Mouse (Mus musculus): Measurements from ENCODE around the gene Lmbrd1. TPM values are rescaled to one million over a fixed set of nuclear protein-coding genes. Genes with fewer than 3 reads are reported as not detected.
"Not testable (repeated sequence)": the region's sequence is repeated elsewhere in the genome, so short reads cannot be mapped to it uniquely, and the experiment has no call there.

The Lmbrd1 gene
- 10 to 100 TPM; 76.6 to 77.3 TPM for total RNA-seq (2021)
- long read RNA-seq, experiment 1, full-length matches to known transcripts, result 76 of 97 reads
- long read RNA-seq, experiment 1, partial matches to known transcripts, result 9 of 97 reads
- long read RNA-seq, experiment 1, other reads (novel, unspliced or antisense), result 12 of 97 reads
- long read RNA-seq, experiment 2, full-length matches to known transcripts, result 20 of 28 reads
- long read RNA-seq, experiment 2, partial matches to known transcripts, result 2 of 28 reads
- long read RNA-seq, experiment 2, other reads (novel, unspliced or antisense), result 6 of 28 reads

- DNase-seq, result peak; percentile 96 to 97
These were observed at the start of gene Lmbrd1 for GRCm38 (mm10) chr1:24678205-24678917. Lmbrd1 (plus strand) TSS chr1:24678630.

DNA sequence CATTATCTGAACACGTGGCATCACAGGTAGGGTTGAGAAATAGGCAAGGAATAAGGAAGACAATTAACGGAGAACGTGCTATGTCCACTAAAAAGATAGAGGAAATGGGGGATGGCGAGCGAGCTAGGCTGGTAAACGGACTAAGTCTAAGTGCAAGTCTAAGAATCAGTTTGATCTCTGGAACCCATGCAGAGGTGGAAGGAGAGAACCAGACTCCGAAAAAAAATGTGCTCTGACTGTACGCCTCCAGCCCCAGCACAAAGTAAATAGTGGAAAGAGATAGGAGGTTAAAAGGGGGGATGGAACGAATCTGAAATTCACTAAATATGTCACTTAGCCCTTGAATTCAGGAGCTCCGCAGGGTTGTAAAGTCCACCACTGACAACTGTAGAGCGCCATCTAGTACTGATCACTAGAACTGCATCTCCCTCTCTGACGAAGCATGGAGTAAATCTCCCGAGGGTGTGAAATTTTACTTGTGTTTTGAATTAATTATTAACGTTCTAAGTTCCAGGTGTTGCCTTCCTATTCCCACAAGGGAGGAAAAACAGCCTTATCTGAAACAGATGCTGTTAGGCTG, 44.8 kb upstream of the Lmbrd1 start:
- no peak for DNase-seq

GRCm38 (mm10) chr1:24650100-24650499, 28.3 kb upstream of the Lmbrd1 start:
- DNase-seq, result no peak

DNA sequence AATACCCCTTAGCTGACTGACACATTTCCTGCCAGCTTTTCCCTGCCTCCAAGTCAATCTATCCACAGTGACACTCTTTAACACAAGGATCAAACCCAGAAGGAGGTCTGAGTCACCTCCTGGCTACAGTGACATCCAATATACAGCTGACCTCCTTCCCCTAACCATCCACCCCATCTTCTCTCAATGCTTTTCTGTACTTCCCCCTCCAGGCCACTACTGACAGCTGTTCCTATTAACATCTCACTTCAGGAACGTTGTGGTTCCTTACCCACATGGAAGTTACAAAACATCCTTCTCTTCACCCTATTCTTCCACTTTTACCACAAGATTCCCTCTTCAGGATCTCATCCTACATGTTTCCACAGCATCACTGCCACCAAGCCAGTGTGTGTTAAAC, 18.5 kb upstream of the Lmbrd1 start:
- no peak for DNase-seq

- not testable (repeated sequence) for DNase-seq
These were observed 17.8 kb upstream of the Lmbrd1 start for GRCm38 (mm10) chr1:24660662-24661061.

DNA sequence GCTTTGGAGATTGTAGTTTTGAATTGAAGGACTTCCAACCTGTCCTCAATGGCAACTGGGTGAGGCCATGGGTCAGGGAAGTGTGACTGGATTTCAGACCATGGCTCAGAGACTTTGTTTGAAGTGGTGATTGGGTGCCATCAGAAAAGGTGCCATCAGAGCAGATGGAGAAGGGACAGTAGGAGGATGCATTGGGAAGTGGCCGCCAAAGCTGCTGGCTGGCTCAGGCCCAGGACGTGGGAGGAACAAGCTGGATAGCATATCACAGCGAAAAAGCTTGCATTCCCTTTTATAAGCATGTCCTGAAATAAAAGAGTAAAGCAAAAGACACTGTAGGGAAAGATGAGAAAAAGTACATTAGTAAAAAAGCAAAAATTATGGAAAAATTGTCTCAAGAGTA, 16.9 kb upstream of the Lmbrd1 start:
- DNase-seq, result no peak

DNA sequence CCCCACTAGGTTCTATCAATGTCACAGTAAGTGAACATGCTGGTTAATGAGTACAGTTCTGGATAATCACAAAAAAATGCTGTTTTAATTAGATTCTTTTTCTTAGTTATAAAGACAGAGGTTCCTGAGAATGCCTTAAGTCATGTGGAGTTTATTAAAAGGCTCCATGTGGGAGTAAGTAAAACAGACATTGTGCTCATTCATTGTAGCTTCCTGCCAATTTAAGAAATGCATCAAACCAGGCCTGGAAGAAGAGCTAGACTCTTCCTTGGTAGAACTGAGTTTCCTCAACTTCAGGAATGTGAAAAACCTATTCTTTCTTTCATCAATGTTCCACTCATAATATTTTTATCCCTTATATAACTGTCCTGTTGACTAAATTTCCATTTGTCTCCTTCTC, 14.3 kb upstream of the Lmbrd1 start:
- no peak for DNase-seq

- DNase-seq, result no peak
These were observed 5.2 kb upstream of the Lmbrd1 start for GRCm38 (mm10) chr1:24673231-24673630.

DNA sequence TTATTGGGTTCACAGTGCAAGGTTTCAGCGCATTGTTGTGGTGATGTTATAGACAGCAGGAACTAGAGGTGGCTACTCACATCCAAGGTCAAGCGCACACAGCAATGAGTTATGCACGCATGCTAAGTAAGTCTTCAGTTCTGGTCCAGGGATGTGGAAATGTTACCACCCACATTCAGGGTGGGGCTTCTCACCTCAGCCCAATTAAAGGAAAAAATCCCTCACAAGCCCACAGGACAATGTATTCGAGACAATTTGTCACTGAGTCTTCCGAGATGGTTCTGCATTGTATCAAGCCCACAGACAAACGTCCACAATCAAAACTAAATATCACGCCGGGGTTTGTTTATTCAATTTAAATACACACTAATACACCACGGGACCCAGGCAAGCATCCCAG, 724 bp upstream of the Lmbrd1 start:
- DNase-seq, result peak in 1 of 2 experiments; percentile 3

GRCm38 (mm10) chr1:24679071-24679470, 641 bp downstream of the Lmbrd1 start:
- peak; percentile 16 for DNase-seq

DNA sequence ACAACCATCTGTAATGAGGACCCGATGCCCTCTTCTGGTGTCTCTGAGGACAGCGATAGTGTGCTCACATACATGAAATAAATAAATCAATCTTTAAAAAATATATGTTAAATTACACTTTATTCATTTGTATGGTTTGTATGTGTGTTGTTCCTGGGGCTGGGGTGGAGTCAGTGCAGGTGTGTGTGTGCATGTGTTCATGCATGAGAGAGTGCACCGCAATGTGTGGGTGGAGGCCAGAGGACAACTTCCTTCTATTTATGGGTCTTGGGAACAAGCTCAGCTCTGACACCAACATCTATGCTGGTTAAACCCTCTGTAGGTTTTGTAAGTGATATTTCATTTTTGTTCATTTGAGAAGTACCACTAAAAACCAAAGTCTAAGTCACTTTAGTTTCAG, 2.6 kb downstream of the Lmbrd1 start:
- DNase-seq, result no peak

DNA sequence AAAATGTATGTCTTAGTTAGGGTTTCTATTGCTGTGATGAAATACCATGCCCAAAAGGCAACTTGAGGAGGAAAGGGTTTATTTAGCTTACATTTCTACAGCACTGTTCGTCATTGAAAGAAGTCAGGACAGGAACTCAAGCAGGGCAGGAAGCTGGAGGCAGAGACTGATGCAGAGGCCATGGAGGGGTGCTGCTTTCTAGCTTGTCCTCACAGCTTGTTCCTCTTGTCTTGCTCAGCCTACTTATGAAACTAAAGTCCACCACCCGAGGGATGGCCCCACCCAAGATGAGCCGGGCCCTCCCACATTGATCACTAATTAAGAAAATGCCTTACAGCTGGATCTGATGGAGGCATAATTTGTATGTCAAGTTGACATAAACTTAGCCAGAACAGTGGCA, 3.5 kb downstream of the Lmbrd1 start:
- no peak for DNase-seq

GRCm38 (mm10) chr1:24683947-24684346, 5.5 kb downstream of the Lmbrd1 start:
- DNase-seq, result no peak

DNA sequence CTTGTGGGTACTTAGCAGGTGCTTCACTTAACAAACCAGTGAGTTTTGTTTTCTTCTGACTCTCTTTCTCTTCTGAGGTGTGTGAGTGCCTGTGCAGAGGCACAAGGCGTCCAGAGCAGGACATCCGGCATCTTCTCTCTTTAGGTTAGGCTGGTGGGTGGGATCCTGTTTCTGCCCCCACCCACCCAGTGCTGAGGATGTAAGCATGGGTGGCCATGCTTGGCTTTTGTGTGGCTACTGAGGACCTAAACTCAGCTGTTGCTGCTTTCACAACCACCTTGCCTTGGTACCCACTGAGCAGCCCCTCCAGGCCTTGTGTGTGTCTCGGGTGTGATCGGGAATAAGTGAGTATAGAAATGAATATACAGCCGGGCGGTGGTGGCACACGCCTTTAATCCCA, 7.2 kb downstream of the Lmbrd1 start:
- DNase-seq, result no peak

DNA sequence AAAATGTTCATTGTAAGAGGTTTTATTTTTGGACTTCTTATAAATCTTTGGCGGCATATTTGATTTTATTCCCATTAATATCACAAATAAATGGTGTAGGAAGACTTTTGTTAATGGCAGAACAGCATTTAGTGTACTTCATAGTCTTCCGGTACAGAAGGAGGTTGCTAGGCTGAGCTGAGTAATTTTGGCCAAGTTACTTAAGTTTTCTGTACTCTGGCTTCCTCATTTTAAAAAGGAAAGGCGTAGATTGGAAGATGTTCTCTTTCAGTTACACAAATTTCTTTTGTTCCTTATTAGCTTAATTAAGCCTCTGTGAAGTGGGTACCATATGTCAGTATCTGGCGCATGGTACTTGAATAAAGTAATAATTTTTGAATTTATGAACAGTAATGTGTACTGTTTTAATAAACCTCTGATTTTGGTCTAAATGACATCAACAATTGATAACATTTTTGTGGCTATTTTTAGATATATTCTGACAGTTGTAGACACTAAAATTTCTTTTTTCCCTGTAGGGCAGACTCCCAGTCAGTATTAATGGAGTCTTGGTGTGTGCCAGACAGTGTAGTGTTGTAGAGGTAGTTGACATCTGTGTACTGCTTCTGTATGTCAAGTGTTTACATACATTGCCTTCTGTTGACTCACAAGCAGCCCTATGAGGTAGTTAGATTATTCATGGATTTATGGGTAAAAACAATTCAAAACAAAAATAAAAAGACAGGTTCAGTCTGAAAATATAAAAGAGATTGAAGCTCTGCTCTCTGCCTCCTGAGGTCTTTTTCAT, 8.0 kb downstream of the Lmbrd1 start:
- DNase-seq, result no peak

GRCm38 (mm10) chr1:24697677-24698076, 19.2 kb downstream of the Lmbrd1 start:
- DNase-seq, result no peak

DNA sequence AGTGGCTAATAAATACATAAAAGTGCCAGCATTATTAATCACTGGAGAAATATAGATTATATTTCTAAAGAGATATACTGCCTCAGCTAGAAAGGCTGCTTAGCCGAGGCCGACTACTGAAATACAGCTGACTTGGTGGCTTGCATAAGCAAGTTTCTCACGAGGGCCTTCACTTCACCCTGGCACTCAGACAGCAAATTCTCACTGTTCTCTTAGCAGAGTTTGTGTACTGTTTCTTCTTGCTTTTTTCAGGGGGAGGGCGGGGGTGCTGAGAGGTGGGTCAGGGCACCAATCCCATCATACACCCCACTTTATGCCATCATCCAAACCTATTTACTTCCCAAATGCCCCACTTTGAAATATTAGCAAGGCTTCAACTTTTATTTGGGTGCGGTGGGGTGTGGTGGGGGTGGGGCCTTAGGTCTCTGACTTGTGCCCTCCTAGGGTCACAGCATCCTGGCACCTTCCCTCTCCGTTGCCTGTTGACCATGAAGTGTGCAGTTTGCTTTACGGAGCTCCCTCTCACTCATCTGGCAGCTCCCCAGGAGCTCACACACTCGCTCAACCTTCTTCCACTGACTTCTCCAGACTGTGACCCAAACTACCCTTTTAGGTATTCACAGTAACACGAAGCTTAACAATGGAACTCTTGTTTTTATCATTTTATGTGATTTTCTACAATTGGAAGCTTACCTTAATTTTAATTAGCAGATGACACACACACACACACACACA, 19.9 kb downstream of the Lmbrd1 start:
- no peak for DNase-seq

- DNase-seq, result peak; percentile 32 to 56
These were observed 20.9 kb downstream of the Lmbrd1 start for GRCm38 (mm10) chr1:24699320-24699719.

DNA sequence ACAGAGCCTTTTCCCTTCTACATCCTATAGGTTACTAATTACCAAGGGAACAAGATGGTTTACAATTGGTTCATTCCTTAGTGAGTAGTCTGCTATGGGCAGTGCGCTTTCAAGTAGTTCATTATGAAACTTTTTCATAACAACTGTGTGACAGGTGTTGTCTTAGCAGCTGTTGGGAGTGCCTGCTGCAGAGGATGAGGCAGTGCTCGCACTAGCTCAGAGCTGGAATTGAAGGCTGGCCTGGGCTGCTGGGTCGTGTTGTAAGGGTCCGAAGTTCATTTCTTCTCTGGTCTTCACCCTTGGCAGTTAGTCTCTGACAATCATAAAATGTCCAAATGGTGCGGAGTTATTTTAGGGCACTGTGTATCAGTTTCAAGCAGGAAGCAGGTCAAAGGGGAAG, 21.8 kb downstream of the Lmbrd1 start:
- DNase-seq, result no peak

DNA sequence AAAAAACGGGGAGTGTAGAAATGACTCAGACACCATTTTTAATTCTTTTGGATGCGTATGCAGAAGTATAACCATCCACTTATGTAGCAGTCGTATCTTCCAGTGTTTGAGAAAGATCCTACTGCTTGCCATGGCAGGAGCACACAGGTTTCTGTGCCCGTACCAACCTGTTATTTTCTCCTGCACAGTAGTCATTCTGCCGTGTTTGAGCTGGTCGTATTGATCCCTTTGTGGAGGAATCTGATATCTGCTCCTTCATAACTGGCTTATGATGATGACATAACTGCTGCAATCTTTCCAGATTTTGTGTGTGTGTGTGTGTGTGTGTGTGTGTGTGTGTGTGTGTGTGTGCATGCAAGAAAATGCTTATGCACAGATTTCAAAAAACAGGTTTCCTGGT, 25.4 kb downstream of the Lmbrd1 start:
- no peak for DNase-seq

- no peak for DNase-seq
These were observed 37.9 kb downstream of the Lmbrd1 start for GRCm38 (mm10) chr1:24716301-24716700.

- DNase-seq, result no peak
These were observed 41.2 kb downstream of the Lmbrd1 start for GRCm38 (mm10) chr1:24719621-24720020.
